Mouse (Mus musculus) layer of hippocampus, postnatal 10 days (tissue): Measurements from ENCODE around the gene Adamts10. TPM values are rescaled to one million over a fixed set of nuclear protein-coding genes. Genes with fewer than 3 reads are reported as not detected.
A peak's percentile ranks its signal among the peaks of the same experiment; 100 is the strongest.

Experiments used
- DNase-seq, 2 experiments: peaks; one replicate each; pipeline ENCODE4 v3.0.0; 2021; ENCODE audit warnings: low spot score in 2 of 2
- long read RNA-seq: library from polyadenylated mRNA; stranded (forward); transcript quantifications from one replicate; pipeline ENCODE4 v2.0.0, GENCODE M21; 2023
- total RNA-seq, 2 experiments: library from RNA; stranded (reverse); gene quantifications; 2 replicates each; pipeline ENCODE4 v1.2.3; 2021

Adamts10 gene
- total RNA-seq = 10 to 100 TPM; 37.2 to 37.5 TPM
- long read RNA-seq, full-length matches to known transcripts = 2 of 8 reads
- long read RNA-seq, partial matches to known transcripts = 2 of 8 reads
- long read RNA-seq, other reads (novel, unspliced or antisense) = 4 of 8 reads

GRCm38 (mm10) chr17:33523918-33524755 is at the start of gene Adamts10:
TSS of gene Adamts10 (plus strand) at chr17:33524204.
- DNase-seq = peak; percentile 71 to 76

DNA sequence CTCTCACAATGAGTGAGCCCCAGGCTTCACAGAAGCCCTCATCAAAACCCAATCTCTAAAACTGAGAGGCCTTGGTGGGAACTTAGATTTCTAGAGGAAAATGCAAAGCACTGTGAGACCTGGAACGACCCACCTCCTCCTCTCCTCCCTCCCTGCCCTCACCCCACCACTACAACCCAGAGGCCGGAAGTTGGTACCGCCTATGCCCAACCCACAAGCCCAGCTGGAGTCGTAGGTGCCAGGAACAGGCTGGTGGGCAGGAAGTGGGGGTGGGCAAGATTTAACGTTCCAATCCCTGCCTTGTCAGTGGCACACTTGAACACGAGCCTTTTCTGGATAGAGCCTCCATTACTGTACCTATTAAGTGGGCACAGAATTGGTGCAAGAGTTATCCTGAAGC is 40.0 kb upstream of the Adamts10 start:
- no peak for DNase-seq

GRCm38 (mm10) chr17:33487211-33487610 is 36.8 kb upstream of the Adamts10 start:
- DNase-seq = no peak

DNA sequence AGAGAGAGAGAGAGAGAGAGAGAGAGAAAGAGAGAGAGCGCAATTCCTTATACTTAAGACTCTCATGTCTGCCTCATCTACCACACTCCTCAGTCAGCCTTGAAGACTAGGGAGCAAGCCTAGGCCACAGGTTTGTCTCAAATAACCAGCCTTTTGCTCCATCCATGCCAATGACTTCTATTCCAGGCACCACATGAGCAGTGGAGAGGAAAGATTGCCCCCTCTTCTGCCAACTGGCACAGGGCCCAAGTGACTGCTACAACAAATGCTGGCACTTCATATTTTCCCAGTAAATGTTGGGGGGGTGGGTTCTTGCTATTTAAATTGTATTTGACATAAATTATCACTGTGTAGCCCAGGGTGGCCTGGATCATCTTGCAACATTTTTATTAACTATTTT is 36.4 kb upstream of the Adamts10 start:
- peak; percentile 22 for DNase-seq

DNA sequence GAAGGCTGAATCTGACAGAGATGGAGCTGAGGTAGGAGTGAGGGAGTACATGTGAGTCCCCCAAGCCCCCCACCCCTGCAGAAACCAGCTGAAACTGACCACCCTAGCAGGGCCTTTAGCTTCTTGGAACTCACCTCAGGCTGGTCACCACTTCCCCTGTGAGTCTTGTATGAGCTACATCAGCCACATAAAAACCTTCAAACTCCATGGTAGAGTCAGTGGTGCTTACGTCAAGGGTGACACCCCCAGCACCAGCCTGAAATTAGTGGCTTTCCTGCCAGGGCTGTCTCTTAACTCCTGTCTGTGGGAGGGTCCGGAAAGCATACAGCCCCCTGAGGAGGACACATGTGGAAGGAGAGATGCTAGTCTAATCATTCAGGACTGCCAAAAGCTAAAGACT is 32.6 kb upstream of the Adamts10 start:
- no peak for DNase-seq

DNA sequence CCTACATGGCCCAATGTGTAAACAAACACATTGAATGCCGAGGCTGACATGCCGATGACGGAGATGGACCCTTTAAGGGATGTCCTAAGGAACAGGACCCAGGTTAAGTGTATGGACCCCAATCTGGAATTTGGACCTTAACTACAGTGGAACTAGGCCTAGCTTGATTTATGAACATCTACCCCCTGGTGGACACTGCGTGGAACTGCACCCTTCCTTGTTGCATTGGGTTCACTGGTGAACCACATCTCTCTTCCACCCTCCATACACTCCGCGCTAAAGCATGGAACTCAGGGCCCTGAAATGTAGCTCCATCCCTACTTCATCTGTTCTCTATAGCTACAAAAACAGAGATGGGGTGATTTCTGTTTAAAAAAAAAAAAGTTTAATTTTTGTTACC is 30.9 kb upstream of the Adamts10 start:
- DNase-seq = peak; percentile 9 to 19

GRCm38 (mm10) chr17:33494586-33494985 is 29.4 kb upstream of the Adamts10 start:
- no peak for DNase-seq

DNA sequence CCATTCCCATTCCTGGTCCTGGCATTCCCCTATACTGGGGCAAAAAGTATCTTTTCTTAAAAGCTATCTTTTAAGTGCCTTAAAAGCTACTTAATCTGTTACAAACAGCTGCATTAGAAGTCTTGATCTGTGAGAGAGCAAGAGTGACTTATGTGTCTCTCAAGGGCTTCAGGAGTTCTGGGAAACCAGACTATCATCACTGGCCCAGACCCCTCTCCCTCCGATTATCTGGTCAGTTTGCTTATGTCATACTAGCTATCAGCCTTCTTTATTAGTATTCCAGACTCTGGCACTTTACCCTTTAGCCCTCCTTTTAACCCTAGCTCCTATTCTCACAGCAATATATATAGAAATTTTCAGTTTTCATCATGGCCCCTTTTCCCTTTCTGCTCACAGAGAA is 25.1 kb upstream of the Adamts10 start:
- DNase-seq = no peak

DNA sequence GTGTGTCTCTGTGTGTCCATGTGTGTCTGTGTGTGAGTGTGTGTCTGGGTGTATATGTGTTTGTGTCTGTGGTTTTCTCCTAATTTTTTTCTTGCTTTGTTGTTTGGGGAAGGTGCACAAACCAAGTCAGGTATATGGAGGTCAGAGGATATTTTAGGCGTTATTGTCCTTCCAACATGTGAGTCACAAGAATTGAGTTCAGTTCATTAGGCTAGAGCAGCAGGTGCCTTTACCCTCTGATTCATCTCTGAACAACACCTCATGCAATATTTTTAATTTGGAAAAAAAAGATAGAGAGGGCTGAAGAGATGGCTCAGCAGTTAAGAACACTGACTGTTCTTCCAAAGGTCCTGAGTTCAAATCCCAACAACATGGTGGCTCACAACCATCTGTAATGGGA is 15.6 kb upstream of the Adamts10 start:
- DNase-seq = no peak

- DNase-seq = no peak
Observed at GRCm38 (mm10) chr17:33510172-33510571, 13.8 kb upstream of the Adamts10 start.

- DNase-seq = no peak
Observed at GRCm38 (mm10) chr17:33512441-33513415, 11.3 kb upstream of the Adamts10 start.

GRCm38 (mm10) chr17:33513874-33514273 is 10.1 kb upstream of the Adamts10 start:
- DNase-seq = no peak

GRCm38 (mm10) chr17:33520366-33520765 is 3.6 kb upstream of the Adamts10 start:
- DNase-seq = no peak

DNA sequence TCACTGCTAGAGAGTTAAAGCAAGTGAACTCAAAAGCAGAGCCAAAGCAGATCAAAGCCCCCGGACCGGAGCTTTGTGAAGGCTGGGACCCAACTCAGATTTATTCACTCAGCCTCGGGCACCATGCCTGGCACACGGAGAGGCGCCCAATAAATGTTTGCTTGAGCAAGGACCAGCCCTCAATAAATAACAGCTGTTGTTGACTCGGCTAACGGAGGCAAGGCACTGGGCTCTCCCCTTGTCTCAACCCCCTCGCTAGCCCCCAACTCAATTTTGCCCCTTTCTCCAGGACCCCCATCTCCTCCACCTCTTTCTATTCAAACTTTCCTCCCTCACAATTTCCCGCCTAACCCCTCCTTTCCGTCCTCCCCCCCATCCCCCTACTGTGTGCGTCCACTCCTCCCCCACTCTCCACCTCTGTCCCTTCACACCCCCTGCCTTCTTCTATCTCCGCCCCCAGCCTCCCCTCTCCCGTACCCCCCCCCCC is 530 bp upstream of the Adamts10 start:
- DNase-seq = peak; percentile 24 to 42

DNA sequence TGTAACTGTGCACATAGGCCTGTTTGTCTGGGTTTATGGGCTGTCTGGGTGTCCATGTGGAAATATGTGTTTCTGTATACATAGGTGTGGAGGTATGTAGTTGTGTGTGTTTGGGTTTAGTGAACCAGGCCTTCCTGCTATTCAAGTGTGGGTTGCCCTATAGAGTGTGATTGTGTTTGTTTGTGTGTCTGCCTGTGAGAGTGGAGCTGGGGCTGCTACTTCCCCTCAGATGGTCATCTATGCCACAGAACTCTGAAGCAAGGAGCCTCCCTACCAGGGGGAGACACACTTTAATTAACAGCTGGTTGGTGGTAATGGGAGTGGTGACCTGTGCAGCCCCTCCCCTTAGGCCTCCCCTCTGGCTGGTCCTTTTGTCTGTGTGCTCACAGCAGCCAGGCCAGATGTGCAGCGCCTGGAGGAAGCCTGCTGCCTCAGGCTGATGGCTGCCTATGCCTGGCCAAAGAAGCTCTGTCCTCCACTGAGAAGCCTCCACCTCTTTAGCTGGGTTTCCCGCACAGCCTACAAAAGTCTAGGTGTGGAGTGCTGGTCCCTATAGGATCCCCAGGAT is 886 bp downstream of the Adamts10 start:
- no peak for DNase-seq

DNA sequence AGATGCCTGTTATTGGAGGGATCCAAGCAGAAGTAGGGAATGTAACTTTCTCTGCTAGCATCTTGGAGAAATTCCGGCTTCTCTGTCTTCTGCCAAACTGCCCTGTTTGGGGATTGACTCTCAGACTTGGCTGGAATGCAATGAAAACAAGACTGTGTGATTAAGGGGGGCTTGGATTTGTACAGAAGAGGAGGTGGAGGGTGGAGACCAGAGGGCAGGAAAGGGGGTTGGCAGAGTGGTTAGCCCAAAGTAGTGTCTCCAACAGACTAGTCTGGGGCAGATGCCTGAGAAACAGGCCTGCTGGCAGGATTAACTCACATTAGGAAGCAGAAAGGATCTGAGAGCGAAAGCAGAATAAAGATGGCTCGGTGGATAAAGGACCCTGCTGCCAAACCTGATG is 2.5 kb downstream of the Adamts10 start:
- DNase-seq = no peak

DNA sequence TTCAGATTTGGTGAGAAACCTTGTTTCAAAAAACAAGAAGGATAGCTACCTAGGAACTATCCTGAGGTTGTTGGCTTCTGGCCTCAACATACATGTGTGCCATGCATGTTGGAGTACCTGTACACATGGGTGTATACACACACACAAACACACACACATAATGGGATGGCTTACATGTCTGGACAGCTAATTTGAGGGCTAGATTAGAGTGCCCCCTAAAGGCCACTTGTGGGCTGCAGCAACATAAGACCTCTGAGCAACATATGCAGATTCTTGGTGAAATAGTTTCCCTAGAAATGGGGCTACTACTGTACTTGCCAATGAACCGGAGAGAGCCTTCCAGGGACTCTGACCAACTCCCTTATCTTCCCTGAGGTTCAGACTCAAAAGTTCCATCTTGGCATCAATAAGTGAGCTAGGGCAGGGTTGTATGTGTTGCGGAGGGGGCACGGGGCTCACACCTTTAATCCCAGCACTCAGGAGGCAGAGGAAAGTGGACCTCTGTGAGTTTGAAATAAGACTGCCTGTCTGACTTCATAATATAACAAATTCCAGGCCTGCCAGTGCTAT is 15.2 kb downstream of the Adamts10 start:
- peak; percentile 41 to 66 for DNase-seq

DNA sequence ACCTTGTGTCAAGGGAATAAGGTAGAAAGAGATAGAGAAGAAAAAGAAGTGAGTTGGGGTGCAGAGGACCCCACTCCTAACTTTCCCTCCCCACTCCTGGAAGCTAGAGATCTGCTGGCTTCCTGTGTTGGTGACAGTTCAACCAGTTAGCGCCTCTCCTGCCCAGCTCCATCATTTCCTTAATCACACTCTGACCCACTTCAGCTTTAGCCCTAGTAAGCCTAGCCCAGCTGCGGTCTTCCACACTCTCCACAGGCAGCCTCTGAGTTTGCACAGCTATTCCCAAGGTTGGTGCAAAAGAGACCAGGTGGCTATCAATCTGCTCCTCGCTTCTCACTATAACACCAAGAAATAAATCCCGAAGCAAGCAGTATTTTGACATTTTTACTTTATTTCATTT is 15.9 kb downstream of the Adamts10 start:
- DNase-seq = no peak

GRCm38 (mm10) chr17:33549212-33549611 is 25.2 kb downstream of the Adamts10 start:
- no peak for DNase-seq

GRCm38 (mm10) chr17:33550388-33550787 is 26.4 kb downstream of the Adamts10 start:
- no peak for DNase-seq

DNA sequence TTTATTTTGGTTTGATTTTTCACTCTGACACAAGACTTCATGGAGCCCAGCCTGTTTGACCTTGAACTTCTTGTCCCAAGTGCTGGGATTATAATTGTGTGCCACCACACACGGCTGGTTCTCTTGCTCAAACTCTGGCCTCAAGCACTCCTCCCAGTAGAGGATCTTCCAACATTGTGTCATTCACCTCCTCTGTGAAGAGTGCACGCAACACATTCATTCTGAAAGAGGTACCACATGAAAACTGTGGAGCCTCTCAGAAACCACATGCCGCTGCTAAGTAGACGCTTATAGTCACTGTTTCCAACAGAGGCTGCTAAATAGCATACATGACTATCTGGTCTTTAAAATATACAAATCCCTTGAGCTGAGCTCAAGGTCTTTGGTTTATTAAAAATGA is 28.1 kb downstream of the Adamts10 start:
- no peak for DNase-seq
